Mouse (Mus musculus) T-helper 2 cell (primary cell): ENCODE data around the gene Gm16223.

Source experiments
- in situ Hi-C: fragments of 300-600 bp; cut with MboI, MseI; formaldehyde crosslinking; loops from one replicate; pipeline ENCODE4 v1.15.1; 2025; ENCODE audit warnings: high pct_unique_total_duplicates

Gm16223 gene

DNA sequence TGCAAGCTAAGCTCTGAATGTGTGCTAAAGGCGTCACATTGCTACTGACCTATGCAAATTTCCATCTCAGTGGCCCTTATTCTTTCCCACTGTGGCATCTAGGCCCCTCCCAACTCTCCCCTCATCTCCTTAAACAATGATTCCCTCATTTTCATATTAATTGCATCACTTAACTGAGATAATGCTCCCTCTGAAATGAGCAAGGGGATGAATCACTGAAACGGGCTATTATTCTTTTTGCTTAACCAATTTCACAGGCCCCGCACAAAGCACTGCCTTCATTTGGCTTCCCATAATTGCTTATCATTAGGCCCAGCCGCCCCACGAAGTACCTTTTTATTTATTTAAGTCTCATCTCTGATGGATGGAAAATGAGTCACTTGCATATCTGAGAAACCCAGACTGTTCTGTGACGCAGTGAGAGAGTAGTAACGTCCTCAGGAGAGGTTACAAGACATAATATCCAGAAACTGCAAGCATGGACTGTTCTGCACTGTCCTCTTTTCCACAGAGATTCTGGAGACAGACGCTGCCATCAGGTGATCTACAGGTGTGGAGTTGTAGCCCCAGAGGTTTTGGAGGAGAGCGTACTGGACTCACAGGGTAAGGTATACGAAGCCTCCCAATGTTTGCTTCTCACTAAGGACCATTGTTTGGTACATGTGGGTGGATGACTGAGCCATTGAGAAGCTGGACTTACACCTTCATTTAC is at the start of gene Gm16223:
TSS of gene Gm16223 (plus strand) at position 485 of the 712 bp plus-strand sequence.
- in situ Hi-C loops = no loop called here

DNA sequence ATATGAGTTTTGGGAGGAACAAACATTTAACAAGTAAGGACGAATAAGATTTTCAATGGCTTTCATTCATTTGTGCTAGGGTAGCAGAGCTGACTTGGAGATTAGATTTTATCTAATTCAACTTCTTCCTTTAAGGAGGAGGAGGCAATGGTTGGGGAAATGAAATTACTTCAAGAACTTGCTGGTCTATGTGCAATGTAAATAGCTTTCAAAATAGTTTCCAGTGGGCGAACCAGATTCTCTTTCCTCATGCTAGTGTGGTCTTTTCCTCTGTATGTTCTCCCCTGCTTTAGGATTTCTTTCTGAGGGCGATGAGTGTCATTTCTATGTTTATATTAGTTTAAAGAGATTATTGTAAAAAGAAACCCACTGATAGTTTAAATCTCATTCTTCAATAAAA is 45.7 kb upstream of the Gm16223 start:
- in situ Hi-C loops = no loop called here

DNA sequence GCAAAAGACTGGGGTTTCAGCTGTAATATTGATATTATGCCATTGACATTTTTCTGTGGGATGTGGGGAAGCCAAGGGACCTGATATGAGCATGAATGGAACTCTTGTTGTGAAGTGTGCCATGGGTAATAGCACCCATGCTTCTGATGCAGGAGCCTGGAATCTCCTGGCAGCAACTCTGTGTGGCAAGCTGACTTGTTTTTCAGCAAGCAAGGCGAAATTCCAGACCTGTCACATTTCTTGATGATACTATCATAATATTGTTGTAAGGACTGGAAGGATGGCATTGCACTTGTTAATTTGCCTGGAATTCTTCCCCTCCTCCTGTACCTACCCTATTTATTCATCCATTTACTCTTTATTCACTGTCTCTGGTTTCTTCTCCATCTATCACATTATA is 44.2 kb upstream of the Gm16223 start:
- in situ Hi-C loops = no loop called here

DNA sequence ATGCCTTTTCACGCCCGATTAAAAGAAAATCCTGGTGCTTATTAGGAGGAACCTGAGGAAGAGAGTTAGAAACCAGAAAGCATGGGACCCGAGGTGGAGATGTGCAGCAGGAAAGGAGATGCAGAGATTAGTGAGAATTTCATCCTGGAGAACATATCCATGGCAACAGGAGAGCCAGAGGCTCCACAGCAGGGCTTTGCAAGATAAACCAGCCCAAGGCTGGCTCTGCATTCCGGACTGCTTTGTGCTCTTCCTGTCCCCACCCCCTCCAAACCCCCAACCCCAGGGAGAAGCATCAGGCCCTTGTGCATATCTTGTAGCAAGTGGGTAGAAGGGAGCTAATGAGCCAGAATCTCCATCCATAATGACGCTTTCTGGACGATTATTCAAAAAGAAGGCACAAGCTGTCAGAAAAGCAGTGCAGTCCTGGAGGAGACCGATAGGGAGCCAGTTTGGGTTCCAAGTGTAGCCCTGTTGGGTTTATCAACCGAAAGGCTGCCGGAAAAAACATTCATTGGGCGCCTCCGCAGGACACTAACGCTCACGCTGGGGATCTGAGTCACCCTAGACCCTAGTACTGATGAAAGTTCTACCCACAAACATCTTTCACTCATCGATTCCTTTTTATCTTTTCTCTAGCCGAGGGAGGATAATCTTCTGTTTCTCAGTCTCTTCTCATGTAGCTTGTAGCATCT is 31.2 kb upstream of the Gm16223 start:
- in situ Hi-C loops = no loop called here

DNA sequence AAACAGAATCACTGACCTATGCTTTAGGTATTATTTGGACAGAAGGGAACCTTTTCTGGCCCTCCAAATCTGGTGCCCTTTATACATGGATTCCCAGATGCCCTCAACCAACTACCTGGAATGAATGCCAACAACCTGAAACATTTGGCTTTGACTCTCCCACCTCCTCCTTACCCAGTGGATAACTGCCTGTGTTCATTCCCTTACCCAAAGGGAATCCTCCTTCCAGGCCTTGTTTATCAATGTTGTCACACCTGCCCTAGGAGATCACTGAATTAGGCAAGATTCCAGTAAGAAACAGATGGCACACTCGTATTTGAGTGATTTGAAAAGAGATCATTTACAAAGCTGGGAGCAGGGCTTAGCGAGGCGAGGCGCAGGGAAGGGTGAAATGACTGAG is 13.1 kb upstream of the Gm16223 start:
- in situ Hi-C loops = no loop called here

DNA sequence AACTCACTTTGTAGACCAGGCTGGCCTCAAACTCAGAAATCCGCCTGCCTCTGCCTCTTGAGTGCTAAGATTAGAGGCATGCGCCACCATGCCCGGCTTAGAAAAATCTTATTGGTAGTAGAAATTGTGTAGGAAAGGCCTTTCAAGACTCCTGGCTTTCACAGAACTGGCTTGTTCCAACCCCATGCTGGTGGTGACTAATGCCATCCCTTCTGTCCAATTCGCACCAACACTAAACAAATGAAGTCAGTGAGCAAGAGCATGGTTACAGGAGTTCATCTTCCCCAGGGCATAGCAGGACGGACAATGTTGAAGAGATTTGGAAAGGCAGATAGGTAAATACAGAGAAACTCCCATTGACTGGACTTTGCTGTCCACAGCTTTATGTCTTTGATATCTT is 12.6 kb upstream of the Gm16223 start:
- in situ Hi-C loops = no loop called here

DNA sequence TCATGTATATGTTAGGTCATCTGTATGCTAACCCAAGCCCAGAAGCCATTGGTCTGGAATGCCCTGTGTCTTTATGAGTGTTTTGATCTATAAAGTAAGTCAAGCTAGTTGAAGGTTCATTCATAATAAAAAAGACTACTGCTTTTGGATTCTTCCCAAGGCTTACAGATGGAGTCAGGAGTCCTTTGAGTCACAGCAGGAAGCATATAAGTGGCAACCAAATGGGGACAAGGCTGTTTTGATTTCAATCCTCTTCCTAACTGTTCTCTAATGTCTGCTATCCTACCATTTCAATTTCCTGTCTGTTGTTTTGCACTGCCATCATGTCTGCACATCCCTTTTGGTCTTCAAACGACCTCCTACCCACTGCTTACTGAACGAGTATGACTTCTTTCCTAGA is 2.7 kb upstream of the Gm16223 start:
- in situ Hi-C loops = no loop called here

DNA sequence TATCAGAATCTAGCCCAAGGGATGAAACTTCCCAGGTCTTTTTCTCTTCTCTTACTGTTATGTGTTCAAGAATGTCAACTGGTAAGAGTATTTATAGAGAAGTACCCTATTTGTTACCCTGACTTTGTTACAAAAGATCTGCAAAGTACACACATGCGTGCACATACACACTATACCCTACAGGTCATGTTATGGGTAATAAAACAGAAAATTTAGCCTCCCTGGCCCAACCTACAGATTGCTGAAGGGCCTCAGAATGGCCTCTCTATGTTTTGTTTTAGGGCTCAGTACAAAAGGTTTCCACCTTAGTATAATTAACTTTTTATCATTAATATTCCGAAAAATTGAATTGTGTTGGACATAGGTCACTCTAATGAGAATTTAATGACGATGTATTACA is 685 bp upstream of the Gm16223 start:
- in situ Hi-C loops = no loop called here

DNA sequence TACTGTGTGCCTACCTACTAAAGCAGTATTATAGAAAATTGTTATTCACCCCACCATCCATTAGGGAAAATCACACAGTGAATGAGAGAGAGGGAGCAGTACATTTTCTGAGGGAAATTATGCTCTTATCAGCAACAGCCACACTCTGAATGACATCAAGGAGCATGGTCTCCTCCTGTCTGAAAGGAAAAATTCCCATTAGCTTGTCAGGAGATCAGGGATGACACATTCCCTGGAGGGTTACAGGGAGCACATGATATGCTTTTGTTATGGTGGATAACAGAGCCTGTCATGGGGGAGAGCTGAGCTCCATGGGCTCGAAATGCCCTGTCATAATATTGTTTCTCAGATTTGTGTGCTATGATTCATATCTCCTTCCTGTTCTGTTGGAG is 424 bp downstream of the Gm16223 start:
- in situ Hi-C loops = no loop called here

DNA sequence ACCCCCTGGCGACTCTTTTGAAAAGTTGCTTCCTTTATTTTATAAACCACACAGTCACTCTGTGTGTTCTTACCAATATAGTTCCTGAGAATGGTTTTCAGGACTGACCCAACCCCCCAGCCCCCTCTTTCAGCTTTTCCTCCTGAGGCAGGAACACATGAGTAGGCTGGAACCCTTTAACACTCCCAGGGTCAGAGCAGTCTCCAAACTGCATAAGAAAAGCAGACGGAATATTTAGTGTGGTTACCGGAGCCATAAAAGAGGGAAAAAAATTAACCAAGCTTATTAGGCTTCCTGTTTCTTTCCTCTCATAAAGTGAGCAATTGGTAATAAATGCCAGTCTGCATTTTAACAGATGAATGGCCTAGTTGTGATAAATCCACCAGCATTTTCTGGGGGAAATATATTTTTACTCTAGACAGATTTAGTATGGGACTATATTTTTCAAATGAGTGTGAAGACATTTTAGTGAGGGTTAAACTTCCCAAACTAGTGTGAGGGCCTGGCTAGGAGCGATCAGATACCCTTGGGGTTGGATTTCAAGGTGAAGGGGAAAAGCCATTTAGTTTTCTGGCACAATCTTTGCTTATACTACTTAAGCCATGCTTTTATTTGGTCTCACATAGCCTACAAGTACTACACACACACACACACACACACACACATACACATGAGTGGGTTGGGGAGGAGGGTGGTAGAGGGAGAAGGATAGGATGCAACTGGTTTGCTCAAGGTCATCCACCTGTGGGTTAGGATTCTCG is 49.0 kb downstream of the Gm16223 start:
- in situ Hi-C loops = no loop called here

DNA sequence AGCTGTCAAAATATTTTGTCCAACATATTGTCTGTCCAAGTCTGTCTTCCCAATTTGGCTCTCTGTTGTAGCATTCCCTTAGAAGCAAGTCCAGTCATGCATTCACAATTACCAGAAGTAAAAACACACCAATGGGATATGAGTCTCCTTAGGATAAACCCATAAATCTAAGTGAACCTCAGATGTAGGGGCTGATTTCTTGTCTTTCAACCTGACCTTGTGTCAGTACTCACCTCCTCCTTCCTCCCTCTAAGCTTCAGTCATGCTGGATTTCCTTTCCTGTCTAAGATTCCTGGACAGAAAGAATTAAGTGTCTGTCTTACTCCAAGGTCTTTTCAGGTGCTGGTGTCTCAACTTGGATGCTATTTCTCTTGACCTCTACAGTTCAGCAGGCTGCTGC is 57.8 kb downstream of the Gm16223 start:
- in situ Hi-C loops = no loop called here

DNA sequence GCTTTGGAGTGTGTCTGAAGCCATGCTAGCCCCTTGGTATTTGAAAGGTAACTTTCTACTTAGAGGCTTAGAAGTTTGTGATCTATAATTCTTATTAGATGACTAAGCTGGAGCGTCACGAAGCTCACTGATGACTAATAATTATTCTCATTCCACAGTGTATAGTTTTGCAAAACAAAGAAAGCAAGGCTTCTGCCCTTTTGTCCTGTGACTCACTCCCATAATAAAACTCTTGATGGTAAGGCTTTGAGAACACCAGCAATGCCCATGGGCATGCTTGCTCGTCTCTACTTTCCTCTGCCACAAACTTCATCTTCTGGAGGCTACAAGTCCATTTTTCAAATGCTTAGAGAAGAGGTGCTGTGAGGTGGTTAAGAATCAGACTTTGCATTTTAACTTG is 87.9 kb downstream of the Gm16223 start:
- in situ Hi-C loops = no loop called here

DNA sequence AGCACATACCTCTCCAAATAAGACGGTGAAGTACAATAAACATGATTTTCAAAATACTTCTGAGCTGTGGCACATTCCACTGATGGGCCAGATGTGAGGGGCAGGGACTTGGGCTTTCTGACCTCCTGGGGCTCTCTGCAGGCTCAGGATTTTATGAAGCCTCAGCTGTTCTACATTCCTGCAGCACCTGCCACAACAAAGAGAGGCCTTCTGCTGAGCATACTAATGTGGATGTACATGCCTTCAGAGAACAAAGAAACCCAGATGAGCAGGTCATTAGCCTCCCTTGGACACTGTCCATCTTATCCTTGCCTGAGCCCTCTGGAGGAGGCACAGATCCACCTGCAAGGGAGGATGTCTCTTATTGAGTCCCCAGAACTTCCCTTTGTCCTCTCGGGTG is 97.0 kb downstream of the Gm16223 start:
- in situ Hi-C loops = no loop called here

DNA sequence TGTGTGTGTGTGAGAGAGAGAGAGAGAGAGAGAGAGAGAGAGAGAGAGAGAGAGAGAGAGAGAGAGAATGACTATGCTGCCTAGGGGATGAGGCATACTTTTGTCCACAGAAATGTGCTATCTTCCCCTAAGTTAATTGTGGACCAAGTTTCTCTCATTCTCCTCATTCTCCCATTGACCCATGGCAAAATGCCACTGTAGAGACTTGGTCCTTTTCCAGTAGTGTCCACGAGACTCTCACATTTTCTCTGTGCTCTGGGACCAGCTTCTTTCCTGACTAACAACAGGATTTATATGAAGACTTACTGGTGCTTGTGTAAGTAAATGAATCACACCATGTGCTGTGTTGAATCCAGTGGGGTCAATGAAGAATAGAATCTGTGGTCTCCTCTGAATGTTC is 98.6 kb downstream of the Gm16223 start:
- in situ Hi-C loops = no loop called here

DNA sequence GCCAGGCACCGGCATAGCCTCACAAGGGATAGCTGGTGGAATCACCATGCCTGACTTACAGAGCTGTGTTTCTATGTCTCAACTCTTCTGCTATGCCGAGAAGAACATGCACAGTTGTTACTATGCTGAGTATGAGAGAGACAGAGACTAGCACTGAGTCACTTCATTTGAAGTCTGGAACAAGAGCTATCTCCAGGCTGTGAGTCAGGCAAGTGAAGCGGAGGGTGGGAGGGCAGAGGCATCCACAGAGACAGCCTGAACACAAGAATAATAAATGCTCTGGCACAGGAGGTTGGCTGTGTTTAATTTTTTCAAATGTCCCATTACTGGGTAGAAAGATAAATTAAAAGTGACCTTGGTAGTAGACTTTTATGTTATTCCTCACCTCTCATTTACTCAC is 100.3 kb downstream of the Gm16223 start:
- in situ Hi-C loops = no loop called here

DNA sequence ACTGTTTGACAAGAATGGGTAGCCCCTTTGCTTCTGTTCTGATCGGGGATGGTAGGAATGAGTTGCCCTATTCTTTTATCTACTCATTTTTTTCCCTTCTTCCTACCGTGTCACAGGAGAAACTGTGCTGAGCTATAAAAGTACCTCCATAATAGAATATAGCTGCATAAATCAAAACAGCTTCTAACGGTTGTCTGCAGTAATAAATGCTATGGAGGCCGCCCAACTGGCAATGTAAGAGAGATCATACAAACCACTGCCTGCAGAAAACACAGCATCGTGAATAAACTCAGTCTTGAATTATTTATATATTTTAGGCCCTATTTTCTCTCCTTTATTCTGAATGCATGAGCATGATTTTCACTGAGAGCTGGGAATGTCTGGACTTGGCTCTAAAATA is 101.0 kb downstream of the Gm16223 start:
- in situ Hi-C loops = no loop called here

DNA sequence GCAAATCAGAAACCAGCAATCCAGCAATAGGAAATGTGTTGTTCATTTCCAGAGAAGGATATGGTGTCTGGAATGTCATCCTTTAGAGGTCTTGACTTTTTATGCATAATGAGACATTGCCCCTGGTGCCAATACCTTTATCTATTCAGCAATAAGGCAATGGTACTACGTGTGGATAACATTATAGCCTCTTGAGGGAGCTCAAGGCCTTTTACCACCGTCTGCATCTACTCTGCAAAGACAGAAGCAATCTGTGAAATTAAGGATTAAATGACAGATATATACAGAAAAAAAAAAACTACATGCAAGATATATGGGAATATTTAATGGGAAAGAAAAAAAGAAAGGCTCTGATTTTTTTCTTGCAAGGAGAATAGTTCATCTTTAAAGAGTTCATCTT is 106.3 kb downstream of the Gm16223 start:
- in situ Hi-C loops = no loop called here

DNA sequence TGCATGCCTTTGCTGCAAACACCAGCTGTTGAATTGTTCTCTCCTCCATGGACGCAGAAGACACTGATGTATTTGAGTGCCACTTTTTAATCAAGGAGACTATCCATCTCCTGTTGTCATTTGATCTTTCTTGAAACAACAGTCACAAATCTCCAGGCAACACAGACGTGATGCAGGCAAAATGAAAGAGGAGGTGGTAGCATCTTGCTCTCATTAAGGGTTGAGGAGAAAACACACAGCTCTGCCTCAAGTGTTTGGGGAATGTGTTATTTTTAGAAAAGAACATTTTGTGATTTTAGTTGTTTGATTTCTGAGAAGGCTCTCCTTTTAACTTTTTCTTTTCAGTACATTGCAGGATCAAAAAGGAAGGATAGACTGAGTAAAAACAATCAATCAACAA is 107.7 kb downstream of the Gm16223 start:
- in situ Hi-C loops = no loop called here

DNA sequence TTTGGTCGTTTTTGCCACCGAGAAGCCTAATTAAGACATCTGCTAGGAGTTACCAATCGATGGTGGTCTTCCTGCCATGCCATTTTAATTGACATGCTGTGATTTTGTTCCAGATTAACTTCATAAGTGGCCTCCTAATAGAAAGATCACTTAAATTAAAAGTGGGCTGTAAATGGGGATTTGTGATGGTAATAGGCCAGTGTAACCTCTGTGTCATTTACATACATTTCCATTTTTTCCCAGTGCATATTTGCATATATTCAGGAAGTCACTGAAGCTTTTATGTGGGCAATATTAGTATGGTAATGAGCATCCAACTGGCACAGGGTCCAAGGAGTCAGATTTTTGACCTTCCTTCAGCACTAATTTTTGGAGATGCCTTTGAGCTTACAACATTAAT is 130.7 kb downstream of the Gm16223 start:
- in situ Hi-C loops = no loop called here

DNA sequence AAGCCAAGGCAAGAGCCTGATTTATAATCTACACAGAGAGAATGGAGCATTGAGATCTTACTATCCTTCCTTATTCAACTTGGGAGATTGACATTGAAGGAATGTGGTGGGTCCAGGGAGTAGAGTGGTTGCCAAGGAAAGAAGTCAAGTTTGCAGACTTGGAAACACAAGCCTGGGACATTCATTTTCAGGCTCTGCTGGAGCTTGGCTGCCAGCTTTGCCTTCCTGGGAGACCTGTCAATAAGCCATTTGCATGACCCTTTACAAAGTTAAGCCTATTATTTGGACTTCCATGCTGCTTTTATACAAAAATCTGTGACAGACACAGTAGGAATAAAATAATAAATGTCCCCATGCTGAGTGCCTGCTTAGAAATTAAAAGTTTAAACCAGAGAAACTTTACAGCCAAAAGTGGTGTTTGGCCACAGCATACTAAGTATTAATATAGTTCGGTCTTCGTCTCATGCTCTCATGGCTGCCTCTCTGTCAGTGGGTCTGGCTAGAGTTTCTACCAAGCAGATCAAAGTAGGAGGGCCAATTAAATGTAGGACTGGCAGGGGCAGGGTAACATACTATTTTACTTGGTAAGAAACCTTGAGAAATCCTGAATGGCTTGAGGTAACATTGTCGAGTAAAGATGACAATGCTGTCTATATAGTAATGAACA is 139.8 kb downstream of the Gm16223 start:
- in situ Hi-C loops = no loop called here

DNA sequence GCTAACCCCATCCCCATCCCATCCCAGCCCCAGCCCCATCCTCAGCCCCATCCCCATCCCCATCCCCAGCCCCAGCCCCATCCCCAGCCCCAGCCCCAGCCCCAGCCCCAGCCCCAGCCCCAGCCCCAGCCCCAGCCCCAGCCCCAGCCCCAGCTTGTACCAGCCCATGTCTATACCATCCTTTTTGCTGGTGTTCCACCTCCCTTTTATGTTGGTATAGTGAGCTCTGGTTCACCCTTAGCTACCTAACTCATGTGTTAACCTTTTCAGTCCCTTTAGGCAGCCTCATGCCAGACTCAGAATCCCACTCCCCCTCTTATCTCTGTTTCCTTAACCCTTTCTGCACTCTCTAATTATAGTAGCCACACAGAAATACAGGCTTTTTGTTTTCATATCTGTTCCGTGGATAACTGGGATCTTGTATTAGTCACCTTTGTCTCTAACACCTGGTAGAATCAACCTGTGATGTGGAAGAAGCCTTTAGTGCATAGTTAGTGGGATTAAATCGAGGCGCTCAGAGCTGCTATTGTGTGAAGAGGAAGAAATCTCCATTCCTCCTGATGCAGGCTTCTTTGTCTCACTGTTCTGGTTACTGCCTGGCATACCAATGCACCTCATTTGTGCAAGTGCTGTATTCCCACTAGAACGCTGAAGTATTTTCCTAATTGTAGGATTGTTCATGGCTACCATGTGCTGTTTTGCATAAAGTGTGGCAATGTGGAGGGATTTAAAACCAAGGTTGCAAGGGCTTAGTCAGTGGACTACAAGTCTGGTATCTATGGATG is 144.0 kb downstream of the Gm16223 start:
- in situ Hi-C loops = no loop called here

DNA sequence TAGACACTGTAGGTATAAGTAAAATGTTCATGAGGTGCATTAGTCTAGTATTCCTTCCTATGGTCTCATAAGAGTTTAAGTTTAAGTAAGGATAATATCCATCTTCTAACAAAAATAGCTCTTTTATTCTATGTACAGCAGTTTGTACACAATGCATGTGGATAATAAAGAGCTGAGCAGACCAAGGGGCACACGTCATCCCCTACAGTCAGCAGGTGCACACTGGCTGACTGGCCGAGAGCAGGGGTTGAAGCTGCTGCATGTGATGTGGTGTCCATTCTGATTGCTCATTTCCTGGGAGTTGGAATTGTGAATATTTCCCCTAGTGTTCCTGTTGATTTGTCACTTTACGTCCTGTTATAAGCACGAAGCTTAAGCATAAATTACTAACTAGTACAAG is 144.6 kb downstream of the Gm16223 start:
- in situ Hi-C loops = no loop called here
